Mouse (Mus musculus) embryonic facial prominence, embryonic 13.5 days (tissue): Measurements from ENCODE around the gene Tex35. TPM values are rescaled to one million over a fixed set of nuclear protein-coding genes. Genes with fewer than 3 reads are reported as not detected.

Experiments used
- ATAC-seq: fragments of 200-750 bp; cut with Nextera tagmentation; 2 replicates; pipeline ENCODE4 v1.8.0; 2017; ENCODE audit warnings: low read depth; ENCODE audit not compliant: insufficient number of reproducible peaks, insufficient read depth, low FRiP score, low TSS enrichment
- H3K27ac ChIP-seq: fragments of 300-500 bp; sonication (generic); 2 replicates; pipeline ENCODE4 v1.5.1; 2015; ENCODE audit warnings: moderate library complexity, mild to moderate bottlenecking, inconsistent platforms
- H3K27me3 ChIP-seq: fragments of 300-500 bp; sonication (generic); 2 replicates; pipeline ENCODE4 v1.6.1; 2015; ENCODE audit warnings: mild to moderate bottlenecking, inconsistent platforms
- H3K36me3 ChIP-seq: fragments of 300-500 bp; sonication (generic); 2 replicates; pipeline ENCODE4 v1.6.1; 2015; ENCODE audit warnings: mild to moderate bottlenecking, inconsistent platforms
- H3K4me1 ChIP-seq: fragments of 300-500 bp; sonication (generic); 2 replicates; pipeline ENCODE4 v1.6.1; 2015; ENCODE audit warnings: inconsistent platforms
- H3K4me2 ChIP-seq: fragments of 300-500 bp; sonication (generic); 2 replicates; pipeline ENCODE4 v1.6.1; 2015; ENCODE audit warnings: moderate library complexity, mild to moderate bottlenecking, inconsistent platforms
- H3K4me3 ChIP-seq: fragments of 300-500 bp; sonication (generic); 2 replicates; pipeline ENCODE4 v1.5.1; 2015; ENCODE audit warnings: mild to moderate bottlenecking, inconsistent platforms
- H3K9ac ChIP-seq: fragments of 300-500 bp; sonication (generic); 2 replicates; pipeline ENCODE4 v1.6.1; 2015; ENCODE audit warnings: mild to moderate bottlenecking, inconsistent platforms
- H3K9me3 ChIP-seq: fragments of 300-500 bp; sonication (generic); 2 replicates; pipeline ENCODE4 v1.6.1; 2016; ENCODE audit warnings: inconsistent platforms
- WGBS: fragments of 180-500 bp; shearing (Covaris S2); methylation state at CpG from one replicate; pipeline ENCODE4 v1.1.7; 2015; ENCODE audit warnings: mixed read lengths; 5-methylcytosine and 5-hydroxymethylcytosine counted together
- polyA plus RNA-seq: library from polyadenylated mRNA; unstranded; fragments of >200 nt; fragmentation: Nextera tagmentation; extraction: Ambion mirVana; gene quantifications from 2 replicates; pipeline ENCODE4 v1.2.1, GENCODE M21; 2015

Gene Tex35
- polyA plus RNA-seq, 1 experiment from 2014 or later, result not detected

DNA sequence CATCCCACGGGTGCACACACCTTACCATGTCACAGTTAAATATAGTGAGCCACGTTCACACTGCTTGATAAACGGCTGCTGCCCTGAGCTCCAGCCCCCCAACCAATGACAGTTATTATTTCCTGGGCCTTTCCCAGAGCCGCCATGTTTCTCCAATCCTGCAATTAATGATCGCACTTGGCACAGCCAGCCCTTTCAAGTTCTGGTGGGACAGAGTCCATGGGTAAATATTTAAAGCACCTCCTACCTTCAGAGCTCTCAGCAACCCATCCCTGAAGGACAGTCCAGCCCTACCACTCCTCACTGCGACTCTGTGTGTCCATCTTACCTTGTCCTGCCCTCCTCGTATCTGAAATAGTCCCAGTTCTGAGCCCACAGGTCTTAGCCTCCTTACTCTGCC lies 28.4 kb downstream of the Tex35 start:
- WGBS, result 78% methylated on average over 7 of the region's 7 CpGs
- ATAC-seq, result no peak
- H3K4me1 ChIP-seq, result peaks cover 18% of the 10 kb centered on the region
- 0 out of 2 replicates have a peak overlapping the region, but pooled peaks have one; percentile 9 for H3K27ac ChIP-seq
- no peak overlapping the region for H3K4me3 ChIP-seq
- no peaks in the 10 kb centered on the region for H3K36me3 ChIP-seq
- H3K9me3 ChIP-seq, result no peaks in the 10 kb centered on the region
- H3K27me3 ChIP-seq, result no peaks in the 10 kb centered on the region
- no peak overlapping the region for H3K9ac ChIP-seq
- no peak overlapping the region for H3K4me2 ChIP-seq

- H3K9ac ChIP-seq, result no peak overlapping the region
- H3K27me3 ChIP-seq, result no peaks in the 10 kb centered on the region
- H3K9me3 ChIP-seq, result no peaks in the 10 kb centered on the region
- H3K36me3 ChIP-seq, result no peaks in the 10 kb centered on the region
- 34% methylated on average over 11 of the region's 11 CpGs for WGBS
- no peak for ATAC-seq
- H3K4me3 ChIP-seq, result no peak overlapping the region
- H3K27ac ChIP-seq, result 0 out of 2 replicates have a peak overlapping the region, but pooled peaks have one; percentile 9
- H3K4me1 ChIP-seq, result peaks cover 21% of the 10 kb centered on the region
- no peak overlapping the region for H3K4me2 ChIP-seq
Observed at GRCm38 (mm10) chr1:157079384-157080025, 29.0 kb downstream of the Tex35 start.

DNA sequence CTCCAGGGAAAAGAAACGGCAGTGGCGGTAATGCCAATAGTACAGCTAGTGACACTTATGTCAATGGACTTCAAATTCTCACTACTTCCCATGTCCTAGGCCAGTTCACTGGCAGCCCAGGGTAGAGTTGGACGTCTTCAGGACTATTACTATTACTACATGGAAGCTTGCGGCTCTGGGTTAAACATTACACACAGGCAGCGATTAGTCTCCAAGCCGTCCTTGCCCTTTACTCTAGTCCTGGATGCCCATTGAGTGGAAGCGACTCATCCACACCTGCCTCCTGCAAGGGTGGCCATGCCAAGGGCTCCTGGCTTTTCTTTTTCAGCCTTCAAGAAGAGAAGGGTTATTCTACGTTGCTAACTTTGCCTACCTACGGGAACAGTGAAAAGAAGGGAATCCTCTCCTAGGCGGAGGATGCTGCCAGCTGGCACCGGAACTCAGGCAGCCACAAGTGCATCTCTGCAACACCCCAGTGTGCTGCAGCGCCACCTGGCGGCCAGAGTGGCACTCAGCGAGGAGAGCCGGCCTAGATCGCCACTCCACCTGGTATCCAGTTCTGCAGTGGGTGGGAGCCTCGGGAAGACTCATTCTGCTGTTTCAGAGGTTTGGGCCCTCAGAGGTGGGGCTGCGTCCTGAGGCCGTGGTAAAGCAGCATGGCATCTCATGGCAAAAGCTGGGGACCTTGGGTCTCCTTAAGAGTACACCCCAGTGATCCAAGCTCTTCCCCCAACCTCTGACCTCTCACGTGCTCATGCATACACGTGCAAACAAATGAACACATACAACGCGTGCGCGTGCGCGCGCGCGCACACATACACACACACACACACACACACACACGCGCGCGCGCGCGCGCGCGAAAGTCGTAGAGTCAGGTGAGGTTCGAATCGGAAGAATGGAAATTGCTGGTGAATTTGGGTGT lies 31.4 kb downstream of the Tex35 start:
- no peaks in the 10 kb centered on the region for H3K9me3 ChIP-seq
- H3K36me3 ChIP-seq, result no peaks in the 10 kb centered on the region
- no peak overlapping the region for H3K4me2 ChIP-seq
- ATAC-seq, result no peak
- no peak overlapping the region for H3K4me3 ChIP-seq
- WGBS, result 58% methylated on average over 43 of the region's 43 CpGs
- H3K27ac ChIP-seq, result no peak overlapping the region
- peaks cover 24% of the 10 kb centered on the region for H3K4me1 ChIP-seq
- no peak overlapping the region for H3K9ac ChIP-seq
- H3K27me3 ChIP-seq, result no peaks in the 10 kb centered on the region

DNA sequence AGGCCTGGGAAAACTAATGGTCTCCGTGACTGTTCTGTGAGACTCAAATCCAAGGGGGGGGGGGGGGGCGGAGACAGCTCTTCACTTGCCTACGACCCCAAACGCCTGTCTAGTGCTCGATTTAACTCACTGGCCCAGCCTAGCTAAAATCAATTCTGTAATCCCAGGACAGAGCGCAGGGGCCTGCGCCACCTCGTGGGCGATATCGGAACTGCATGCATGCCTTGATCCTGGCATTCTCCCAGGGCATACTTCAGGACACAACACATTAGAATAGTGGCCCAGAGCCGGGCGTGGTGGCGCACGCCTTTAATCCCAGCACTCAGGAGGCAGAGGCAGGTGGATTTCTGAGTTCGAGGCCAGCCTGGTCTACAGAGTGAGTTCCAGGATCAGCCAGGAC lies 32.2 kb downstream of the Tex35 start:
- 3% methylated on average over 15 of the region's 15 CpGs for WGBS
- no peaks in the 10 kb centered on the region for H3K27me3 ChIP-seq
- H3K4me1 ChIP-seq, result peaks cover 19% of the 10 kb centered on the region
- no peak overlapping the region for H3K4me3 ChIP-seq
- no peak overlapping the region for H3K9ac ChIP-seq
- H3K36me3 ChIP-seq, result no peaks in the 10 kb centered on the region
- H3K27ac ChIP-seq, result no peak overlapping the region
- ATAC-seq, result no peak
- no peaks in the 10 kb centered on the region for H3K9me3 ChIP-seq
- 0 out of 2 replicates have a peak overlapping the region, but pooled peaks have one; percentile 22 for H3K4me2 ChIP-seq

DNA sequence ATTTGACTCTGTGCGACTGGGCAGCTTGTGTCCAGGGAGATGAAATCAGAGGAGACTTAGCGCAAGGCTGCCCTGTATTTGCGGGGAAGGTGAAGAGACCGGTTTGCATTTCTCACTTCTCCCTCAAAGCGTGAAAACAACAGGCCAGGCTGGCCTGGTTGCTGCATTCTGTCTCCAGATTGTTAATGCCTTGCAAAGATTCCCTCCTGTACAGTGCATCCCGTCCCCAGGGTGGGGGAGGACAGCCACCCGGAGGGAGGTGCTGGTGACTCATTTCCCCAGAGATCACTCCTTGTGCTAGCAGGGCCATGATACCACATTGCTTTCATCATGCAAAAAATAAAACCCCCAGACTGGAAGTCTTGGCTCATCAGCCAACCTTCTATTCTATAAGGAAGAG lies 33.5 kb downstream of the Tex35 start:
- no peaks in the 10 kb centered on the region for H3K27me3 ChIP-seq
- ATAC-seq, result no peak
- 69% methylated on average over 7 of the region's 7 CpGs for WGBS
- H3K9me3 ChIP-seq, result no peaks in the 10 kb centered on the region
- H3K4me1 ChIP-seq, result peaks cover 18% of the 10 kb centered on the region; the same call in 1 of the 2 replicates
- no peak overlapping the region for H3K27ac ChIP-seq
- no peak overlapping the region for H3K4me2 ChIP-seq
- H3K4me3 ChIP-seq, result no peak overlapping the region
- H3K36me3 ChIP-seq, result no peaks in the 10 kb centered on the region
- no peak overlapping the region for H3K9ac ChIP-seq

DNA sequence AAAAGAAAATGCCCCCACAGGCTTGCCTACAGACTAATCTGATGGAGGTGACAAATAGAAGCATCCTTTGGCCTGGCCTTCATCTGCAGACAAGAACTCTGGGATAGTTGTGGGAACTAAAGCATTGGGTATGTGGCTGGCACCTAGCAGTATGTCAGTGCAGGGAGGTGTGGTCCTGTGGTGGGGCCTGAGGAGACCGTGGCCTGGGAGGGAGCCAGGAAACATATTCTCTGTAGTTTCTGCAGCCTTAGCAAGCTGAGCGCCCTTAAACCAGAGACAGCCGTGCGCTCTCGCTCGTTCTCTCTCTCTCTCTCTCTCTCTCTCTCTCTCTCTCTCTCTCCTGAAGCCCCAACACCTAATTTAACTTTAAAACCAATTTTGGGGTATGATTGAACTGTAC lies 34.1 kb downstream of the Tex35 start:
- Histone ChIP-seq H3K4me2 (no peak overlapping the region), H3K9ac (no peak overlapping the region), H3K36me3 (no peaks in the 10 kb centered on the region), H3K4me1 (peaks cover 22% of the 10 kb centered on the region; the same call in 1 of the 2 replicates), H3K27me3 (no peaks in the 10 kb centered on the region), H3K4me3 (no peak overlapping the region), H3K27ac (no peak overlapping the region), H3K9me3 (no peaks in the 10 kb centered on the region)
- WGBS, result 65% methylated on average over 6 of the region's 6 CpGs
- ATAC-seq, result no peak

DNA sequence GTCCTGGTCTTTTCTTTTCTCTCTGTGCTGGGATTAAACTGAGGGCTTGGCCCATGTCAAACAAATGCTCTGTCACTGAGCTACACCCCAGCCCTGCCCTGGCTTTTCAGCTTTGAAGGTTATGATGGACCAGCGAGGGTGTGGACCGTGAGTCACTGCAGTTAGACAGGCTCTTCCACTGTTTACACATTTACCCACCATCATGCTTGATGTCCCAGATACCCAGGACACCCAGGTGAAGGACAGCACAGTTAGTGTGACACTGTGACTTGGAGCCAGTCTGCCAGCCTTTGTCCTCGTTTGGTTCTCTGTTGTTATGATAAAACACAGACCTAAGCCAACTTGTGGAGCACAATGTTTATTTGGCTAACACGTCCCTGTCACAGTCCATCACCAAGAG lies 34.9 kb downstream of the Tex35 start:
- WGBS, result 67% methylated on average over 4 of the region's 4 CpGs
- Histone ChIP-seq H3K27me3 (no peaks in the 10 kb centered on the region), H3K4me1 (peaks cover 25% of the 10 kb centered on the region; the same call in 1 of the 2 replicates), H3K9me3 (no peaks in the 10 kb centered on the region), H3K9ac (no peak overlapping the region), H3K36me3 (no peaks in the 10 kb centered on the region), H3K4me2 (no peak overlapping the region), H3K4me3 (no peak overlapping the region), H3K27ac (no peak overlapping the region; the same call in 1 of the 2 replicates)
- ATAC-seq, result no peak

GRCm38 (mm10) chr1:157069181-157069828 lies 39.2 kb downstream of the Tex35 start:
- no peak for ATAC-seq
- Histone ChIP-seq H3K9ac (no peak overlapping the region), H3K27me3 (no peaks in the 10 kb centered on the region), H3K36me3 (no peaks in the 10 kb centered on the region), H3K9me3 (no peaks in the 10 kb centered on the region), H3K27ac (no peak overlapping the region), H3K4me3 (no peak overlapping the region), H3K4me1 (peaks cover 17% of the 10 kb centered on the region; the same call in 1 of the 2 replicates), H3K4me2 (no peak overlapping the region)
- WGBS, result 51% methylated on average over 15 of the region's 15 CpGs

GRCm38 (mm10) chr1:157068316-157068715 lies 40.2 kb downstream of the Tex35 start:
- Histone ChIP-seq H3K4me1 (peaks cover 23% of the 10 kb centered on the region), H3K4me2 (no peak overlapping the region), H3K4me3 (no peak overlapping the region), H3K36me3 (no peaks in the 10 kb centered on the region), H3K27me3 (no peaks in the 10 kb centered on the region), H3K9ac (no peak overlapping the region), H3K9me3 (no peaks in the 10 kb centered on the region), H3K27ac (no peak overlapping the region)
- ATAC-seq, result no peak

- H3K4me2 ChIP-seq, result no peak overlapping the region
- no peaks in the 10 kb centered on the region for H3K9me3 ChIP-seq
- no peak overlapping the region for H3K4me3 ChIP-seq
- H3K27ac ChIP-seq, result no peak overlapping the region
- H3K9ac ChIP-seq, result no peak overlapping the region
- ATAC-seq, result no peak
- WGBS, result 74% methylated on average over 12 of the region's 12 CpGs
- peaks cover 32% of the 10 kb centered on the region for H3K4me1 ChIP-seq
- H3K27me3 ChIP-seq, result no peaks in the 10 kb centered on the region
- no peaks in the 10 kb centered on the region for H3K36me3 ChIP-seq
Observed at GRCm38 (mm10) chr1:157065819-157066730, 42.4 kb downstream of the Tex35 start.
